8 mouse cellular contexts compared by ENCODE assay signal in genomic region chr17:33394182-33395034, GRCm38 (mm10). TPM values are rescaled to one million over a fixed set of nuclear protein-coding genes. Genes with fewer than 3 reads are reported as not detected.
DNase-seq lines count a peak whose midpoint lies in the region; ATAC-seq lines count a peak whose summit lies in the region.

Gene Zfp101, minus strand, starts transcription at chr17:33394641.

- peak within 1 kb of the TSS; percentile 81 for H3K4me3 ChIP-seq in lung, embryonic 16.5 days (ENCODE audit: low read length)

- H3K36me3 ChIP-seq in lung, embryonic 16.5 days (ENCODE audit: control insufficient read depth, insufficient read depth, low read length), result no peaks in the 10 kb centered on the region

- H3K4me1 ChIP-seq in lung, embryonic 16.5 days (replicated peaks; ENCODE audit: control insufficient read depth, insufficient read depth, low read length), result peaks cover 6% of the 10 kb centered on the region; the same call in 1 of the 2 replicates

- peak within 1 kb of the TSS; percentile 68 for H3K4me2 ChIP-seq in lung, embryonic 16.5 days (ENCODE audit: low read depth, low read length)

- DNase-seq in MEL-GATA-1-ER (ENCODE audit: extremely low read depth, low read depth), result peak; percentile 97
- peak; percentile 87 for DNase-seq in cerebellum, adult 8-10 months
- DNase-seq in forelimb bud, embryonic 11.5 days (ENCODE audit: low read depth, low spot score), result peak; percentile 93
- peak; percentile 79 for DNase-seq in layer of hippocampus, adult 9-10 months (ENCODE audit: low spot score)
- DNase-seq in ovary, postnatal 10 days (ENCODE audit: low spot score), result peak; percentile 46
- peak; percentile 75 to 76 for DNase-seq in thymus, postnatal 10 days (ENCODE audit: low spot score in 2 of 2)

- under 1% methylated on average over 44 of the region's 44 CpGs for WGBS in lung, embryonic 16.5 days

- ATAC-seq in hematopoietic stem cell, adult 5-6 weeks (replicated peaks in 1 of 2; ENCODE audit: insufficient read depth in 1 of 2, low FRiP score in 2 of 2, low TSS enrichment in 1 of 2, low read depth in 1 of 2, poor library complexity in 2 of 2, severe bottlenecking in 2 of 2), result peak; percentile 99 to 100
- peak; percentile 99 for ATAC-seq in lung, embryonic 16.5 days (ENCODE audit: low read depth)

- no peaks in the 10 kb centered on the region for H3K9me3 ChIP-seq in lung, embryonic 16.5 days (ENCODE audit: control insufficient read depth, low read length)

- H3K27ac ChIP-seq in lung, embryonic 16.5 days (ENCODE audit: low read length), result peak within 1 kb of the TSS; percentile 88

- peak within 1 kb of the TSS; percentile 85 for H3K9ac ChIP-seq in lung, embryonic 16.5 days (ENCODE audit: low read length)

- H3K27me3 ChIP-seq in lung, embryonic 16.5 days (ENCODE audit: control insufficient read depth, insufficient read depth, low read depth, low read length), result no peaks in the 10 kb centered on the region

RNA-seq across cellular contexts. Expression of gene Zfp101, which starts in this region (rescaled TPM):
- total RNA-seq in hematopoietic stem cell, adult 5-6 weeks (2017), result 15.0 and 63.8 TPM in 2 replicates
- polyA plus RNA-seq in lung, embryonic 16.5 days (2015; fragmentation: Nextera tagmentation; extraction: Ambion mirVana), result 19.0 and 19.7 TPM in 2 replicates

Comparison
In these comparisons a context has a peak if more than half of its experiments do, and no peak if none do; other contexts are left out.
1. Peak in every context shown above with its lines: DNase-seq, ATAC-seq, H3K4me3 ChIP-seq and H3K27ac ChIP-seq.
2. DNase-seq: peak in every context shown above with its lines; median percentile 97 in MEL-GATA-1-ER; 93 in forelimb bud, embryonic 11.5 days; 87 in cerebellum, adult 8-10 months; 79 in layer of hippocampus, adult 9-10 months; 76 in thymus, postnatal 10 days; 46 in ovary, postnatal 10 days.